Mouse (Mus musculus) liver, embryonic 12.5 days (tissue): ENCODE data around the gene Tiam1. TPM values are rescaled to one million over a fixed set of nuclear protein-coding genes. Genes with fewer than 3 reads are reported as not detected.

Source experiments
- ATAC-seq: fragments of 200-750 bp; cut with Nextera tagmentation; 2 replicates; pipeline ENCODE4 v1.8.0; 2017; ENCODE audit warnings: moderate number of reproducible peaks, mild to moderate bottlenecking, moderate library complexity
- H3K27ac ChIP-seq: fragments of 300-500 bp; sonication (generic); 2 replicates; pipeline ENCODE4 v1.5.1; 2016; ENCODE audit warnings: mild to moderate bottlenecking
- H3K27me3 ChIP-seq: fragments of 300-500 bp; sonication (generic); replicated peaks from 2 replicates; pipeline ENCODE4 v1.6.1; 2016; ENCODE audit warnings: mild to moderate bottlenecking, moderate library complexity
- H3K36me3 ChIP-seq: fragments of 300-500 bp; sonication (generic); 2 replicates; pipeline ENCODE4 v1.6.1; 2016; ENCODE audit warnings: mild to moderate bottlenecking, moderate library complexity
- H3K4me1 ChIP-seq: fragments of 300-500 bp; sonication (generic); 2 replicates; pipeline ENCODE4 v1.6.1; 2016
- H3K4me2 ChIP-seq: fragments of 300-500 bp; sonication (generic); 2 replicates; pipeline ENCODE4 v1.6.1; 2016; ENCODE audit warnings: mild to moderate bottlenecking, moderate library complexity
- H3K4me3 ChIP-seq: fragments of 300-500 bp; sonication (generic); 2 replicates; pipeline ENCODE4 v1.5.1; 2016; ENCODE audit warnings: mild to moderate bottlenecking, moderate library complexity
- H3K9ac ChIP-seq: fragments of 300-500 bp; sonication (generic); 2 replicates; pipeline ENCODE4 v1.6.1; 2016; ENCODE audit warnings: mild to moderate bottlenecking, moderate library complexity
- H3K9me3 ChIP-seq: fragments of 300-500 bp; sonication (generic); replicated peaks from 2 replicates; pipeline ENCODE4 v1.6.1; 2016; ENCODE audit warnings: mild to moderate bottlenecking, moderate library complexity
- WGBS: fragments of 180-500 bp; shearing (Covaris S2); methylation state at CpG from one replicate; pipeline ENCODE4 v1.1.7; 2016; ENCODE audit not compliant: insufficient replicate concordance; 5-methylcytosine and 5-hydroxymethylcytosine counted together
- polyA plus RNA-seq: library from polyadenylated mRNA; unstranded; fragments of >200 nt; fragmentation: Nextera tagmentation; extraction: Ambion mirVana; gene quantifications from 2 replicates; pipeline ENCODE4 v1.2.1, GENCODE M21; 2016

Tiam1 gene
- polyA plus RNA-seq, 1 experiment from 2014 or later: 9.7 TPM

DNA sequence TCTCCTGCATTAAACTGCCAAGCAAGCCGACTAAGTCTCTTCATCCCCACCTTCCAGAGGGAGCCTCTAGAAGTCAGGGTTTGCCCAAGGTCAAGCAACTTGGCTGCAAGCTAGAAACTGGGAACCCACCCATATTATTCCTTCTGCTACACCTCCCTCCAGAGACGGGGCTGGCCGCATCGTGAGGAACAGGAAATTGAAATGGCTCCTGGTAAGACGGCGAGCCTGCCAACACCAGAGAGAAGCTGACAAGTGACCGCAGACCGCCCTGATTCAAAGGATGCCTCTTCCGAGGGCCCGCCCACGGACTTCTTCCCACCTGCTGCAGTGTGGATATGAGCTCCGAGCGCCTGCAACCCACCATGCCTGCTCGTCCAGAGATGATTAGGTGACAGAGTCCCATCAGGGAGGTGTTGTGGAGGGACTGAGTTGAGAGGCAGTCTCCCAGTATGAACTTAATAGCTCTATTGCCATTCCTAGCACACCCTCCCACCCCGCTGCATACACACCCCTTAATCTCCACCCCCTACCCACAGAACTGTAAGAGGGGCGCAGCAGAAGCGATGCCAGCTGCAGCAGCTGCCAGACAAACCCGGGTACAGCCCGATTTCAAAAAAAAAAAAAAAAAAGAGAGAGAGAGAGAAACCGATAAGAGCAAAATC lies 246.6 kb downstream of the Tiam1 start:
- Histone ChIP-seq H3K9ac (no peak overlapping the region), H3K36me3 (no peaks in the 10 kb centered on the region), H3K4me2 (no peak overlapping the region), H3K9me3 (no peaks in the 10 kb centered on the region), H3K27ac (no peak overlapping the region), H3K4me3 (no peak overlapping the region), H3K4me1 (no peaks in the 10 kb centered on the region), H3K27me3 (no peaks in the 10 kb centered on the region)
- WGBS: 54% methylated on average over 20 of the region's 20 CpGs
- ATAC-seq: no peak

DNA sequence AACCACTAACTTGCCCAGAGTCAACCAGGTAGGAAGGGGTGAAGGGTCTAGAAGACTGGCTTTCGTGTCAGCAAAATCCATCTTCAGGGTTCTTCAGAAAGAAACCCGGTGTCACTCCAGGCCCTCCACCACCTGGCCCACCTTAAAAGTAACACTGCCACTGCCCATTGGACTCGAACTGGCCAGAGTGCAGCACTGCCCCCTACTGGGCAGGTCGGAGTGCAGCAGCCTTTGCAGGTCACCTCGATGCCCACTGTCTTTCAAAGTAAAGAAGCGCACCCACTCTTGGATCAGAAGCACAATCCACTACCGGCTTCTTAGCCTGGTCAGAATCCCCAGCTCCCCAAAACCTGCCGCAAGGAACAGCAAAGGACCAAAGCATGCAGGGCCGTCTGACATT lies 247.2 kb downstream of the Tiam1 start:
- ATAC-seq: no peak
- Histone ChIP-seq H3K9me3 (no peaks in the 10 kb centered on the region), H3K4me2 (no peak overlapping the region), H3K4me3 (no peak overlapping the region), H3K4me1 (no peaks in the 10 kb centered on the region), H3K27ac (no peak overlapping the region), H3K36me3 (no peaks in the 10 kb centered on the region), H3K9ac (no peak overlapping the region), H3K27me3 (no peaks in the 10 kb centered on the region)
- WGBS: 63% methylated on average over 9 of the region's 9 CpGs

DNA sequence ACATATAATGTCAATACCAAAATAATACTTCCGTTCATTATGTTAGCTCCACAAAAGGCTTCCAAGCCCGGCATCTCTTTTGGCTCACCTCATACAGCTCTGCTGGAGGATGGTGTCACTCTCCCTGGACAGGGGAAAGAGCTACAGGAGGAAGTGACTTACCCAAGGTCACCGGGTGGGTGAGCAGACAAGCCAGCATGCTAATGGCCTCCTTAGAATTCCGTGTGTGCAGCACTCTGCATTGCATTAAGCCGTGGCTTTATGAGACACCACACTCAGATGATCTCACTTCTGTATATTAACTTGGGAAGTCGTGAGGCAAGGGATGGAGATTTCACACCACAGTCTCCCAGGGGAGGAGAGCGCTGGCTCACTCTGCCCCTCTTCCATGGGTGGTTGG lies 248.3 kb downstream of the Tiam1 start:
- no peak overlapping the region for H3K9ac ChIP-seq
- no peaks in the 10 kb centered on the region for H3K36me3 ChIP-seq
- peaks cover 9% of the 10 kb centered on the region for H3K4me1 ChIP-seq
- H3K27ac ChIP-seq: no peak overlapping the region
- no peak overlapping the region for H3K4me3 ChIP-seq
- no peak for ATAC-seq
- no peaks in the 10 kb centered on the region for H3K27me3 ChIP-seq
- no peaks in the 10 kb centered on the region for H3K9me3 ChIP-seq
- 71% methylated on average over 7 of the region's 7 CpGs for WGBS
- no peak overlapping the region for H3K4me2 ChIP-seq

DNA sequence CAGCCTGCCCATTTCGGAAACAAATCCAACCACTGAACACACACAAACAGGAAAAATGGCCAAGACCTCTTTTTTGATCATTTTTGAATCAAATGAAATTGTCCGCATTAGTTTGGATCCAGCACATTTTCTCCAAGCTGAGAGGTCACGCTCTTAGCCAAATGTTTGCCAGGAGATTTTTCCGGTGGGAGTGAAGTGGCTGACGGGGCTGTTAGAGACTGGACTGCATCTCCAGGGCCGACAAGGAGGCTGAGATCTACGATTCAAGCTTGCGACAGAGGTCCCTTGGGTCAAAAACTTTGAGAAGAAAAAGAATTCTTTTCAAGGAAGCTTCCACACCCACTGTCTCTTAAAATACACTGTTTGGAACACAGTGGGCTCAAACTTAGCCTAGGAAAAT lies 248.8 kb downstream of the Tiam1 start:
- no peak for ATAC-seq

DNA sequence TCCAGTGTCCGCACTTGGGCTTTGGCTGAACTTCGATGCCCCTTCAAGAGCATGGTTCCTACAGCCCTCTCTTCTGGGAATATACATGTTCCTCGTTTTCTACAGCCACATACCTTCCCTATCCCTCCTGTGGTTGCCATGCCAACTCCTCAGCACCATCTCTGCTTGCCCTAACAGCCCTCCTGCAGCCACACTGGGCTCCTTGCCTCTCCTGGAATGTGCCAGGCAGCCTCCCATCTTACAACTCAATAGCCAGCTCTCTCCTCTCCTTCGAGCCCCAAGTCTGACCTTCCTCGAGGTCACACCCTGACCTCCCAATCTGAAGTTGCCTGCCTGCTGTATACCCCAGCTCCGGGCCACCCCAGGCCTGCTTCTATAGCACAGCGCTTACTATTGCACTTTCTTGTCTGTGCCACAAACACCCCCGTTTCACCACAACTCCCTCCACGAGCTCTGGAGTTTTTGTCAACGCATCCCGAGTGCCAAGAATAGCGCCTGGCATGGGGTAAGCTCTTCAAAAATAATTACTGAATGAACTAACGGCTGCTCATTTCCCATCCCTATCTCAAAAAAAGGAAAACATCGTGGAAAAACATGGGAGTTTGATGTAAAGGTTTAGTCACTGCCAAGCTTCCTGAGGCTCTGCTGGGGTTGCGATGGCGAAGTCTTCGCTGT lies 252.9 kb downstream of the Tiam1 start:
- Histone ChIP-seq H3K9ac (no peak overlapping the region), H3K27ac (no peak overlapping the region), H3K4me2 (peak overlapping the region; percentile 47; the same call in 1 of the 2 replicates), H3K4me1 (peaks cover 21% of the 10 kb centered on the region), H3K4me3 (no peak overlapping the region), H3K9me3 (no peaks in the 10 kb centered on the region), H3K27me3 (no peaks in the 10 kb centered on the region), H3K36me3 (no peaks in the 10 kb centered on the region)
- peak; percentile 42 for ATAC-seq
- WGBS: 58% methylated on average over 17 of the region's 17 CpGs

More for the DNA sequence above, 248.8 kb downstream of the Tiam1 start:
- 74% methylated on average over 8 of the region's 8 CpGs for WGBS
- H3K9me3 ChIP-seq: no peaks in the 10 kb centered on the region
- no peak overlapping the region for H3K27ac ChIP-seq
- peaks cover 13% of the 10 kb centered on the region for H3K4me1 ChIP-seq
- H3K4me2 ChIP-seq: no peak overlapping the region
- H3K27me3 ChIP-seq: no peaks in the 10 kb centered on the region
- no peak overlapping the region for H3K9ac ChIP-seq
- no peak overlapping the region for H3K4me3 ChIP-seq
- no peaks in the 10 kb centered on the region for H3K36me3 ChIP-seq

DNA sequence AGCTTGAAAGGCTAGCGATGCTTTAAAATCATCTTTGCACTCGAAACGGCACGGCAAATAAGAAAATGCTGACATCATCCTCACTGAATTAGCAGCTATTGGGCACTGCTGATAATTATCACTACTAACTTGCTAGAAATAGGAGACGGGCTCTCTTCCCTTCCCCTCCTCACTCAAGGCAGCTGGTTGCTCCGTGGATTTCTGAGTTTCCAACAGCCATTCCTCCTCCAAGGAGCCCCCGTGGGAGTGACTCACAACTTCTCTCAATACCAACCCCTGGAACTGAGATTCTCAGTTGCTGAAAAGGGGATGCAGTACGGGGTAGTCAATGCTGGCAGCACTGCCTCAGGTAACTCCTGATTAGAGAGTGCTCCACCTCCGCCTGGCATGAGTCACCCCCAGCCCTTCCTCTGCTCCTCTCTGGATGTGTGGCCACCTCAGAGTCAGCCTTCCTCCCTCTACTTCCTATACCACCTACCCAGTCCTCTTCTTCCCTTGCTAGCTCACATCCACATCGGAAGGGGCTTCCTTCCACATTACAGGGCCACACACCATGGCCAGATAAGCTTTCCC lies 253.6 kb downstream of the Tiam1 start:
- H3K4me2 ChIP-seq: peak overlapping the region; percentile 47
- peak; percentile 46 for ATAC-seq
- peaks cover 21% of the 10 kb centered on the region for H3K4me1 ChIP-seq
- no peaks in the 10 kb centered on the region for H3K27me3 ChIP-seq
- H3K4me3 ChIP-seq: no peak overlapping the region
- H3K9ac ChIP-seq: no peak overlapping the region
- WGBS: 25% methylated on average over 10 of the region's 10 CpGs
- H3K27ac ChIP-seq: no peak overlapping the region
- H3K36me3 ChIP-seq: no peaks in the 10 kb centered on the region
- H3K9me3 ChIP-seq: no peaks in the 10 kb centered on the region

DNA sequence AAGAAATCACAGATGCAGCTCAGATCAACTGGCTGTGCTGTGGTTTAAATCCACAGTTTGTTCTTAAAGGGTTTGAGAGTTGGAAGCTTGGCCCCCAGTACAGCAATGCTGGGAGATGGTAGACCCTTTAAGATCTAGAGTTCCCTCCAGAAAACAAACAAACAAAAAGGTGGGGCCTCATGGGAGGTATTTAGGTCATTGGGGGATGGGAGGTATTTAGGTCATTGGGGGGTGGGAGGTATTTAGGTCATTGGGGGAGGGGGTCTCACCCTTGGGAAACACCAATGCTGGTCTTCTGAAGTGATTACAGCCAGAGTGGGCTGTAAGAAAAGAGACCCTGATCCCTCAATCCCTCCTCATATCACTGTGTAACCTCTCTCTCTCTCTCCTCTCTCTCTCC lies 257.0 kb downstream of the Tiam1 start:
- no peak overlapping the region for H3K9ac ChIP-seq
- H3K4me1 ChIP-seq: peaks cover 25% of the 10 kb centered on the region
- H3K36me3 ChIP-seq: peaks cover 15% of the 10 kb centered on the region
- H3K27me3 ChIP-seq: no peaks in the 10 kb centered on the region
- no peak overlapping the region for H3K4me3 ChIP-seq
- no peak overlapping the region for H3K4me2 ChIP-seq
- H3K9me3 ChIP-seq: no peaks in the 10 kb centered on the region
- ATAC-seq: no peak
- no peak overlapping the region for H3K27ac ChIP-seq

DNA sequence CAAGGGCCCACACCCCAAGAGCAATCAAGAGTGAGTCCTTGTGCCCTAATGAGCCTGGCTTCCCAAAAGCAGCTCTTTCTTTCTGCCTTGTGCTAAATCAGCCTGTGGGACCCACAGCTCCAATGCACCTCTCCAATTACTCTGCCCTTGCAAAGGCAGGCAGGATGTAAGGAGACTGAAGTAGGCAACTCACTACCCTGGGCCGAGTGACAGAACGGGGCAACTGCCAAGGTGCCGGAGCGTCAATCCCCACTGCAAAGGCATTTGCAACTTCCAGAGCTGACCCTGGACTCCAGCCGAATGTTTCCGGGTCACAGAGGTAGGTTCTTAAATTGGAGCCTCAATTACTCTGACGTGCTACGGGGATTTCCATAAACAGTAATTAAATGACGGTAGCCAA lies 257.9 kb downstream of the Tiam1 start:
- ATAC-seq: no peak
- Histone ChIP-seq H3K9me3 (no peaks in the 10 kb centered on the region), H3K27ac (no peak overlapping the region), H3K9ac (no peak overlapping the region), H3K27me3 (no peaks in the 10 kb centered on the region), H3K4me3 (no peak overlapping the region), H3K36me3 (peaks cover 15% of the 10 kb centered on the region), H3K4me1 (peaks cover 20% of the 10 kb centered on the region), H3K4me2 (no peak overlapping the region)
- WGBS: 82% methylated on average over 9 of the region's 9 CpGs

DNA sequence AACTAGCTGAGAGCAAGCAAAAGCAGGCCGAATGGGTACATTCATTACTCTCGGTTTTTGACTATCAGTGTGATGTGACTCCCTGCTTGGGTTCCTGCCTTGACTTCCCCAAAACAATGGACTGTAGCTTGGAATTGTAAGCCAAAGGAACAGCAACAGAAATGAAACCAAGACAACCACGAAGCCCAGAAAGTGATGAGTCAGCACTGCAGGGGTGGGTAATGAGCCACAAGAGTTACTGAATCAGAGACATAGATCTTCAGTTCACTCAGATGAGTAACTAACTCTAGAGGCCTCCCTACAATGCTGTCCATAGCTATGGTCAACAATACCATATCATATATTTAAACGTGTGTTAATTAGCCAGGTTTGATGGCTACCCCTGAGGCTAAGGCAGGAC lies 259.7 kb downstream of the Tiam1 start:
- no peak overlapping the region for H3K27ac ChIP-seq
- no peaks in the 10 kb centered on the region for H3K9me3 ChIP-seq
- no peak overlapping the region for H3K4me3 ChIP-seq
- H3K27me3 ChIP-seq: no peaks in the 10 kb centered on the region
- WGBS: 72% methylated on average over 4 of the region's 4 CpGs
- no peak overlapping the region for H3K9ac ChIP-seq
- peaks cover 15% of the 10 kb centered on the region for H3K36me3 ChIP-seq
- 0 out of 2 replicates have a peak, but pooled peaks cover 4% of the 10 kb centered on the region for H3K4me1 ChIP-seq
- no peak overlapping the region for H3K4me2 ChIP-seq
- ATAC-seq: no peak

DNA sequence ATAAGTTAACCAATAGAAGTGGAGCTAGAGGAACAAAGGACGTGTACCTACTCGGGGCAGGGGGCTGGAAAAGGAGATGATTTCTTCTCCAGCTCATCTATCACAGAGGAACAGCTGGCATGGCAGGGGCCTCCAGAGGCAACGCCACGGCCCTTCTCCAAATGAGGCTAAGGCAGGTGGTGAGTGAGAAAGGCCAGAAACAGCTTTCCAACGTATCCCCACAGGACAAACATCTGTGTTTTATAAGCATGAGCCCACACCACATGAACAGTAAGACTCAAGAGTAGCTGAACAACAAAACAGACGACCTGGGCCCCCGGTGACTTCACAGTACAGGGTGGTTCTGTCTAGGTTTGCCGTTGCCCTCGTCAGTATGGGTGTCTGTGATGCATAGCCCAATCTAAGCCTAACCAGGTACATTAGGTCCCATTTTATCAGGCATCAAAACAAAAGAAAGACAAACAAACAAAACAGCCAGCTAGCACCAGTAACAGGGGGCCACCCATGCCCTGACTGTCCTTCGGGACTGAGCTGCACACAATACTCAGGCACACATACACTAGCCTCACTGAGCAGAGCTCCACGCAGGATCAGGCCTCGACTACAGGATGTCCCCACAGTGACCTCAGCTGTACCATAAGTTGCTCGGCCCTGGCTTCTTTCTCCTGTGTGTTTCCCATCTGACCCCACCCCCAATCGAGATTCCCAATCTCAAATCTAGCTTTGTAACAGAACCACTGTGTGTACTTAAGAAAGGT lies 260.9 kb downstream of the Tiam1 start:
- Histone ChIP-seq H3K4me1 (0 out of 2 replicates have a peak, but pooled peaks cover 4% of the 10 kb centered on the region), H3K27me3 (no peaks in the 10 kb centered on the region), H3K4me3 (no peak overlapping the region), H3K4me2 (no peak overlapping the region), H3K36me3 (peaks cover 15% of the 10 kb centered on the region), H3K9ac (no peak overlapping the region), H3K27ac (no peak overlapping the region), H3K9me3 (no peaks in the 10 kb centered on the region)
- ATAC-seq: no peak
- WGBS: 62% methylated on average over 14 of the region's 14 CpGs

DNA sequence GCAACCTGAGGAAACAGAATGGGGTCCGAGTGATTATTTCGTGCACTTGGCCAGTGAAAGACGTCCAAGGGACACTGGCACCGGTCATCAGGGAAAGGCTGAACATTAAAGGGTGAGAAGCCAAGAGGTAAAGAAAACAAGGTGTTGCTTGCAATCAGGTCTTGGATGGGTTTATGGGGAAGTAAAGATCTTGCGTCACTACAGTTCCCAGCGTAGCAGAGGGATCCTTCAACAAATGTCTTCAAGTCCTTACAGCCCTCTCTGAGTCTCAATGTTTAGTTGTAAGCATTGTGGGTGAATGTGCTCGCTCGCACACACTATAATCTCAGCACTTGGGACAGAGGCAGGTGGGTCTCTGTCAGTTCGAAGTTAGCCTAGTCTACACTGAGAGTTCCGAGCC lies 266.4 kb downstream of the Tiam1 start:
- 82% methylated on average over 10 of the region's 10 CpGs for WGBS
- no peak overlapping the region for H3K4me3 ChIP-seq

DNA sequence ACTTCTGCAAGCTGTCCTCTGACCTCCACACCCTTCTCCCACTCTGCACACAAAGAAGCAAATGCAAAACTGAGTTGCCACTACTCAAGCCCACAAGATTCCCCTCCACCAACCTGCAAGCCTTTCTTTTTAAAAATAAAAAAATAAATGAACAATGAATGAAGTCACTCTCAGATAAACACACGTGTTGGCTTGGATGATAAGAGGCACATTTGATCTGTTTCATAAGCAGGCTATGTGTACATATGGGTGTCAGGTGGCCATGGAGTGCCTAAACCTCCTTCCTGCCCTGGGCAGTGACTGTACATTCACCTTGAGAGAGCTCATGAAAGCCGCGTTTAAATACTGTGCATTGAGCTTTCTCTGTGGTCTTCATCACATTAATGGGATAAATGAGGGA lies 267.5 kb downstream of the Tiam1 start:
- Histone ChIP-seq H3K4me2 (no peak overlapping the region), H3K36me3 (peaks cover 6% of the 10 kb centered on the region), H3K9me3 (no peaks in the 10 kb centered on the region), H3K4me1 (peaks cover 26% of the 10 kb centered on the region), H3K4me3 (no peak overlapping the region), H3K27me3 (no peaks in the 10 kb centered on the region), H3K9ac (no peak overlapping the region), H3K27ac (no peak overlapping the region)
- 80% methylated on average over 3 of the region's 3 CpGs for WGBS
- ATAC-seq: no peak

More for the DNA sequence above, 266.4 kb downstream of the Tiam1 start:
- Histone ChIP-seq H3K9me3 (no peaks in the 10 kb centered on the region), H3K4me1 (peaks cover 15% of the 10 kb centered on the region), H3K27ac (no peak overlapping the region), H3K4me2 (no peak overlapping the region), H3K27me3 (no peaks in the 10 kb centered on the region), H3K36me3 (peaks cover 6% of the 10 kb centered on the region), H3K9ac (no peak overlapping the region)
- ATAC-seq: no peak
